Mouse (Mus musculus): ENCODE data around the gene Krt34.
A peak's percentile ranks its signal among the peaks of the same experiment; 100 is the strongest.

The Krt34 gene

DNA sequence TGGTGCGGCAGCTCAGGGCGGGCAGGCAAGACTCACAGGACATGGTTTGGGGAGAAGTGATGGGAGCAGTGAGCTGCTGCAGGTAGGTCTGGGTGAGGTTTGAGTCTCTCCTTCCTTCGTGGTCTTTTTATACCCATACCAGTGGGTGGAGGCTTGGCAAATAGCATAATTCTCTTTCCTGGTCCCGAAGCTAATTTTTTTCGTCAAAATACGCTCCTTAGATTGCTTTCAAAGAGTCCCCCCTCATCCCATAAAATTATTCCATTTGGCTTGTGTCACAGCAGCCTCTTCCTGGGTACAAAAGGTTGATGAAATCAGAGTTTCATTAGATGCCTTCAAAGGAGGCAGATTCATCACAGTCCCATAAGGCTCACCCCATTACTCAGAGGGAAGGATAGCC, at the start of gene Krt34:
TSS of gene Krt34 (minus strand) at position 101 of the 400 bp plus-strand sequence.
- no peak for DNase-seq (ENCODE audit: low read depth)

DNA sequence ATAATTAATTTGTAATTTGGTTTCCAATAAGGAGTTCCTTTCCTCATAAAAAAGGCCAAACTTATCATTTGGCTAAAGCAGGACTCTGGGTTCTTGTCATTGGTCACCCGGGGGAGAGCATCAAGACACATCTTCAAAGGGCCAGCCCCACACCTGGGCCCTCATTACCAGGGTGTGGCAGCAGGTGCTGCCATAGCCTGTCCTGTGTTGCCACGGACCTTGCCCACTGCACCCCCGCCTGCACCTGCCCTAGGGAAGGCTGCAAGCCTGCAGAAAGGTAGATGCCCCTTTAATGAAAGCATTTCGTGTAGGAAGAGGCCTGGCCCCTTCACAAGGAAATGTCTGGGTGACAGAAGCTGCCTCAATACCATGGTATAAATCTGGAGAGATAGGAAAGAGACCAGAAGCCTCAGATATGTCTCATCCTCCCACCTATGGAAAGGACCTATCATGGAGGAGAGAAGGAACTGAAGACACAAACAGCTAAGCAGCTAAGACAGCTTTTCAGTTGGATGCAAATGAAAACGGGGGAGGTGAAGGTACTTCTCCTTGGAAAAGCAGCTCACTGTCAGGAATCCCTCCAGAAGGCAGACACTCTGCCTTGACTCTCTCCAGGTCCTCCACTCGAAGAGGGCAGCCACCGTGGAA, 47.1 kb upstream of the Krt34 start:
- no peak for DNase-seq (ENCODE audit: low read depth)

- no peak for DNase-seq (ENCODE audit: low read depth)
Observed at GRCm38 (mm10) chr11:100087861-100088260, 46.5 kb upstream of the Krt34 start, which contains the start of gene Krt32. Gene Krt32, minus strand, starts transcription at chr11:100088226.

DNA sequence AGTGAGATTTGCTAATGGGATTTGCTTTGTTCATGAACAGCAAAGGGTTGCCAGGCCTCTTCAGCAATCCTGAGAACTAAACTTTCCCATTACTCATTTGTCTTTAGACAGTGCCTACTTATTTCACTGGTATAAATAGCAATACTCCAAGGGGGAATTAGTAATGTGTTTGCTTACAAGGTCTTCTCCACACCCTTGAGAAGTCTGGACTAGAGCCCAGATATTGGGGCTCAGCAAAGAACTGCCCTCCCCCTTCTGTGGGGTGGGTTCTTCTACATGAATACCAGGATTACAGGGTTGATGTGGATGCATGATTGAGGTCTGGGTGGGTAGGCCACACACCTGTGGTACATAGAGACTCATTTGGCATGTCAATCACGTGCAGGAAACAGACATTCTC, 32.5 kb upstream of the Krt34 start:
- no peak for DNase-seq (ENCODE audit: low read depth)

DNA sequence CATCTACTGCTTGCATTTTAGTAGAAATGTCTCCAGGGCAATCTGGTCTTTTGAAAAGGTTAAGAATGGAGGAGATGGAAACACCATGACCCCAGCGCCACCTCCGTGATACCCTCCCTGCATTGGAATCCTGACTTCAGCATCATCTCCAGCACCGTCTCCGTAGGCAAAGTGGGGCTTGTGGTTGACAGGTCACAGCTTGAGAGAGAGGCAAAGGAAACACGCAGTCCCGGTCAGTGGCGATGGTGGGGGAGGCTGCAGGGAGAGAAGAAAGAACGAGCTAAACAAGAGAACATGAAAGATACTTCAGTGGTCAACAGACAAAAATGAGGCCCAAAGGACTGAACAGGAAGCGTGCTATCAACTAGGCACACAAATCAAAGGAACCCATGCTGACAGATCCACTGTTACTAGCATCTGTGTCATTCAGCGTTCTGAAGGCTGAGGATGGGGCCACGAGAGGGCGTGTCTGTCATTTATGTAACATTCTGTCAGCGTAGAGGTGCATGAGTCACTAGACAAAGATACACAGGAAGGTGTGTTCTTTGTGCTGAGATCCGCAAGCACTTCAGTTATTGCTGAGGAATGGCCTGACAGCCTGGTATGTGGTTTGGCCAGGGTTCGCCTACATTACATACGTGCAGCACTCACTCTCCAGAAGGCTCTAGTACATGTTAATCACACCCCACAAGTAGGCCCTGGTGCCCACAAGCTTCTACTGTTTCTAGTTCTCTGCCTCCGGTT, 26.1 kb upstream of the Krt34 start:
- no peak for DNase-seq (ENCODE audit: low read depth)

DNA sequence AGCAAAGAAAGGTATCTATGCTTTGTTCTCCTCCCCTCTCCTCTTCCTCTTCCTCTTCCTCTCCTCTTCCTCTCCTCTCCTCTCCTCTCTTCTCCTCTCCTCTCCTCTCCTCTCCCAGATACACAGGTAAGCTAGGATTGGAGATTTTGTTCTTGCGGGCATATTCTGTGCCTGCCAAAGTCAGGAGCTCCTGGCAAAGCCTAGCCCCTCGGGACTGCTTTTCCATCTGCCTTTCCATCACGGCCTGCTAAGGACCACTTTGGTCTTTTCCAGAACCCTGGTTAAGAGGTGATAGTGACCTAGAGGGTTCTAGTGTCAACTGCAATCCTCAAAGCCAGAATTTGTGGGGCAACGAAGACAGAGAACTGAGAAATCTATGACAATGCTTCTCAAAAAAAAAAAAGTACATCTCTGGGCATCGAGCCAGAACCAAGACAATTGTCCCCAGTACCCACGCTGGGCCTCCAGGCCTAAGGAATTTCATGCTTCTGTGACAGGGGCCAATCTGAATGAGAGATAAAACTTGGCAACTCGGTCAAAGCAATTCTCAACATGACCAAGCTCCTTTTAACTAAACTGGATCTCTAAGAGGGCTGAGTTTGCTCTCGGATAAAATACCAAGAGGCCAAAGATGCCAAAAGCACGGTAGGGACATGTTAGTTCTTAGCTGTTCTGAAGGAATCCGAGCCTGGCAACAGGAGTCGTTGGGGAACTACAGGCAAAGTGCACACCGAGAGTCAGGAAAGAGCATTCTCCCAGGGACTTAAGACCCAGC, 25.1 kb upstream of the Krt34 start:
- no peak for DNase-seq (ENCODE audit: low read depth)

DNA sequence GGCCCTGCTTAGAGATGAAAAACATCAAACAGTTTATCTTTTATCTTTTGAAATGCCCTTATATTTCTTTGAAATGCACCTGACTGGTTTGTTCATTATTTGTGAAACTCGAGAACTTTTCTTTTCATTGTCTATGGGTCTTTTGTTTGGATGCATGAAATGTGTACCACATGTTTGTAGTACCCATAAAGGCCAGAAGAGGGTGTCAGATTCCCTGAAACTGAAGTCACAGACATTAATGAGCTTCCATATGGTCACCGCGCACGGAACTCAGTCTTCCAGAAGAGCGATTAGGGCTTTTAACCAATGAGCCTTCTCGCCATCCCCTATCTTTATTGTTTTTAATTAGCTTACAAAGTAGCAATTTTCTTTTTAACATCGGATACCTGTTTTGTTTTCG, 17.5 kb upstream of the Krt34 start:
- DNase-seq (ENCODE audit: low read depth): no peak

- DNase-seq (ENCODE audit: low read depth): no peak
Observed at GRCm38 (mm10) chr11:100055686-100056655, 14.6 kb upstream of the Krt34 start.

GRCm38 (mm10) chr11:100050451-100050850, 9.1 kb upstream of the Krt34 start, which contains the start of gene Krt31:
Gene Krt31, minus strand, starts transcription at chr11:100050551.
- DNase-seq (ENCODE audit: low read depth): no peak

DNA sequence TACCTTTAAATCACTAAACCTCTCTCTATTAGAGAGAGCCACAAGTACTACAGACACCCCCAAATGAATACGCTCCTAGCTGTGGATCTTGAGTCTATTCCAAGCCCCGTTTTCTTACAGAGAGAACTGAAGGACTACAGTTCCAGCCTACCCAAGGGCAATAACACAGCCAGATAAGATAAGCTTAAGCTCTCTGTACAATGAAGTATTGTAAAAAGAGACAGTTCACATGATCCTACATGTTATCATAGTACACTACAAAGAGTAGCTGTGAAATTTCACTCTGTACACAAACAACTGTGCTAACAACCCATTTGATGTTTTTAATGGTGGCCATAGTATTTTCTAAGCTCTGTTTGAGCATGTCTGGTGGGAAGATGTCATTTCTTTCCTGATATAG, 5.8 kb upstream of the Krt34 start:
- DNase-seq (ENCODE audit: low read depth): no peak

- no peak for DNase-seq (ENCODE audit: low read depth)
Observed at GRCm38 (mm10) chr11:100046303-100046866, 5.0 kb upstream of the Krt34 start.

DNA sequence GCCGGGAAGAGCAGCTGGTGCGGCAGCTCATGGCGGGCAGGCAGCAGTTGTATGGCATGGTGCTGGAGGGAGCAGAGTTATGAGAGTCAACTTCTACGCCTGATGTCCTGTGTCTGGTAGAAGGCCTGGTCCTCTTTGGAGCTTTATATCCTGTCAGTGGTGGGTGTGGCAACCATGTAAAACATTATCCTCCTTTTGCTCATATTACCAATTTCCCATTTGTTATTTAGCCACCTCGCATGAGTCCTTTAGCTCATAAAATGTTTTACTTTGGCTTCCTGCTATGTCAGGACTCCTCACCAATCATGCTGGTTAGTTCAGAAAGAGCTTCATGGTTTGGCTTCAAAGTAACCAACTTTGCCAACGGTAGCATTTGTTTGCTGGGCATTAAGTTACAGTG, 11.6 kb downstream of the Krt34 start, which contains the start of gene Krt33b:
TSS of gene Krt33b (minus strand) at position 101 of the 400 bp plus-strand sequence.
- no peak for DNase-seq (ENCODE audit: low read depth)

DNA sequence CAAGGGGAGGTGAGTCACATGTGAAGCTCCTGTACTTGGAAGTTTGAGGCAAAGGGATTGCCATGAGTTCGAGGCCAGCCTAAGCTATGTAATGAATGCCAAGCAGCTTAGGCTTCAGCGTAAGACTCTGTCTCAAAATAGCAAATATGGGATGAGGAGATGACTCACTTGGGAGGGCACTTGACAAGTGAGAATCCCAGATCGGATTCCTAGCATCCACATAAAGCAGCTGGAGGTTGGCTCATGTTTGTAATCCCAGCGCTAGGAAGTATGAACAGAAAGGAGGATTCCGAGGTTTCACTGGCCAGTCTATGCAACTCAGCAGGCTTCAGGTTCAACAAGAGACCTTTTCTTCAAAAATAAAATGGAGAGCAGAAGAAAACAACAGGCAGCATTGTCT, 19.9 kb downstream of the Krt34 start:
- DNase-seq (ENCODE audit: low read depth): no peak

GRCm38 (mm10) chr11:100019466-100019865, 21.9 kb downstream of the Krt34 start:
- DNase-seq (ENCODE audit: low read depth): no peak

DNA sequence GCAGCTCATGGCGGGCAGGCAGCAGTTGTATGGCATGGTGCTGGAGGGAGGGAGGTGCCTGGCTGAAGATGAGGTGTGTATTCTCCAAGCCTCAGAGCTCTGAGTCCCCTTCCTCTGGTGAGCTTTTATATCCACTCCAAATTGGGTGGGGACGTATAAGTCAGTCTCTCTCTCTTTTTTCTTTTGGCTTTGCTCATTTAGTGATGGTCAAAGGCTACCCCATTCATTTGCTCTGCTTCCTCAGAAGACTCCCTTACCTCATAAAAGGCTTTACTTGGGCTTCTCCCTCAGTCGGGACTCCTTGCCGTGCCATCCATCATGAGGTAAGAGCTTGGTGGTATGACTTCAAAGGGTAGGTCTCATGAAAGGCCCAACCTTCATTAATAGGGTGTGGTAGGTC, 25.2 kb downstream of the Krt34 start, which contains the start of gene Krt33a:
TSS of gene Krt33a (minus strand) at position 101 of the 400 bp plus-strand sequence.
- no peak for DNase-seq (ENCODE audit: low read depth)

- DNase-seq (ENCODE audit: low read depth): no peak
Observed at GRCm38 (mm10) chr11:100013691-100014171, 27.6 kb downstream of the Krt34 start.

GRCm38 (mm10) chr11:100010682-100011081, 30.7 kb downstream of the Krt34 start:
- no peak for DNase-seq (ENCODE audit: low read depth)

- no peak for DNase-seq (ENCODE audit: low read depth)
Observed at GRCm38 (mm10) chr11:100008336-100008735, 33.0 kb downstream of the Krt34 start.

GRCm38 (mm10) chr11:100006624-100007023, 34.7 kb downstream of the Krt34 start:
- no peak for DNase-seq (ENCODE audit: low read depth)

DNA sequence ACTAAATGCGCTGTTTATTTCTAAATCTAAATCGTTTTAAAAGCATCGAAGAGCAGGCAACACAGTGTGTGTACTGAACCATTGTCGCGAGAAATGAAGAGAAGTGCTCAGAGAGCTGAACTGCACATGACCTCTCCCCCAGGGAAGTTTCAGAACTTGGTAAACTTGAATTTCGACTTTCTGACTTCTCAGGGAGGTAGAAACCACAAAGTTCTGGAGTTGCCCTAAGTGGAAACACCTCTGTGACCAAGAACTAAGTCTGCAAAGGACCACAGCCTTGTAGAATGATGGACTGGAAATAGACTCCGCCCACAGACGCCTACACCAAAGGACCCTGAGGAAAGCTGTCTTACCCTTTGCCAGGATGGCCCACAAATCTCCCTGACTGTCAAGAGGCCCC, 35.4 kb downstream of the Krt34 start:
- no peak for DNase-seq (ENCODE audit: low read depth)

DNA sequence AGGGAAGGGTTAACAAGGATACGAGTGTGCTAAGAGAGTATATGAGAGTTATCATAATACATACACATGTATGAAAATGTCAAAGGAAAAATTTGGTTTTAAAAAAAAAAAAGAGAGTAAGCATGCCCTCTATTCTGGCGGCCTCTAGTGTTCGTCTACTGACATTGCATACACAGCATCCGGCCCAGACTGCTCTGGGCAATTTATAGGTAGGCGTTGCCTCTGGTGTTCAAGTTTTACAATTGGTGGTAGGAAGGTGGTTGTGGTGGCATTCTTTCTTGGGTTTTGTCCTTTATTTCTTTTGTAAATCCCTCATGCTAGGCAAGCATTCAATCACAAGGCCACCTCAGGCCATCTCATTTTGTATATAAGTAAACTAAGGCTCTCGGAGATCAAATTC, 36.5 kb downstream of the Krt34 start:
- peak; percentile 16 for DNase-seq (ENCODE audit: low read depth)

Measured in c-Kit-positive CD71-negative TER-119-negative erythroid progenitor cells, embryonic 14.5 days (primary cell).